Mouse (Mus musculus) lung, adult 10 weeks (tissue): ENCODE results near the gene Vmn1r81. TPM values are rescaled to one million over a fixed set of nuclear protein-coding genes. Genes with fewer than 3 reads are reported as not detected.

ENCODE experiments used
- polyA plus RNA-seq: library from polyadenylated mRNA; stranded (reverse); fragments of 350-450 nt; fragmentation: Illumina TruSeq; extraction: RNeasy Lipid Tissue Mini Kit (QIAGEN cat#74804); gene quantifications from one replicate; pipeline ENCODE4 v1.2.3, GENCODE M21; 2014; ENCODE audit warnings: low read depth, low replicate concordance; ENCODE audit not compliant: insufficient read depth

Vmn1r81 gene
- polyA plus RNA-seq: not detected

DNA sequence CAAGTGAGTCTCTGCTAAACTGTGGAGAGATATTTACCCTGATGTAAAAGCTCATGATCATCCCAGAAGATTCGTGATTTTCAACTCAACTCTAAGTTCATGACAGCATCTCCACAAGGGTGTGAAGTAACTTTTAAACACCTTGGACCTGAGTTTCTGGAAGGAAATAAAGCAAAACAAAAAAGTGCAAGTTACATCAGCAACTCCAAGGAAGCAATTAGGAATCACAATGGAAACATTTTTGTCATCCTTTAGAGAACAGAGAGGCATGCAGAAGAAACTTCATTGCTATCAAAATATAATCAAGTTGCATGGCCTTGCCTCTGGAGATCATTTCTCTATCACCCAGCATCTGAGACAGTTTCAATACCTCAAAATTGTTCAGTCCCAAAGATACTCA lies at the start of gene Vmn1r81:
Gene Vmn1r81, minus strand, starts transcription at position 101 of the 400 bp plus-strand sequence.

DNA sequence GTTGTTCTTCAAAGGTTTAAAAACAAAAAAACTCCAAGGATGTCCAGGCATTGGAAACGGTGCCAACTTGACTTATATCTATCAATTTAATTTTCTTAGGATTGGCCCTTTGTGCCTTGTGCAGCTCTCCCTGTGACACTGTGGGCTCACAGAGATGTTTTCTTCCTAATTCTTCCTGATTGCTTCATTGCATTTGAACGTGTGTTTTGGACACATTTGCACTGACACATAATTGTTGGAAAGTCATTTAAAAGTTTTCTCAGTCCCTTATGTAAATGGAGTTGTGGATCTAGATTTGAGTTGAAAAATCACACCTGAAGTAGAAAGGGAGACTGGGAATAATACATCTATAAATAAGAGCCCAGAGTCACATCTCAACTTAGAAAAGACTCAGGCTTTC lies 32.1 kb upstream of the Vmn1r81 start, which contains the start of gene Vmn1r82:
Gene Vmn1r82, plus strand, starts transcription at position 301 of the 400 bp plus-strand sequence.

Other genes with a start within 250 kb of the Vmn1r81 start
- not detected for gene Vmn1r77, start 231.5 kb downstream of the Vmn1r81 start, polyA plus RNA-seq
- not detected for gene Vmn1r78, start 118.0 kb downstream of the Vmn1r81 start, polyA plus RNA-seq
- gene Vmn1r79, start 97.0 kb downstream of the Vmn1r81 start, polyA plus RNA-seq: not detected
- not detected for gene Vmn1r80, start 79.0 kb downstream of the Vmn1r81 start, polyA plus RNA-seq
- gene Vmn1r82, start 32.2 kb upstream of the Vmn1r81 start, polyA plus RNA-seq: not detected
- gene Vmn1r83, start 61.2 kb upstream of the Vmn1r81 start, polyA plus RNA-seq: not detected
- gene Vmn1r84, start 101.0 kb upstream of the Vmn1r81 start, polyA plus RNA-seq: not detected
- 0.32 TPM for gene Zfp551, start 154.5 kb upstream of the Vmn1r81 start, polyA plus RNA-seq
- gene Zfp606, start 210.0 kb upstream of the Vmn1r81 start, polyA plus RNA-seq: 4.3 TPM
- not detected for gene 2900092C05Rik, start 244.2 kb upstream of the Vmn1r81 start, polyA plus RNA-seq